9 mouse cellular contexts compared by ENCODE assay signal in the genomic region with DNA sequence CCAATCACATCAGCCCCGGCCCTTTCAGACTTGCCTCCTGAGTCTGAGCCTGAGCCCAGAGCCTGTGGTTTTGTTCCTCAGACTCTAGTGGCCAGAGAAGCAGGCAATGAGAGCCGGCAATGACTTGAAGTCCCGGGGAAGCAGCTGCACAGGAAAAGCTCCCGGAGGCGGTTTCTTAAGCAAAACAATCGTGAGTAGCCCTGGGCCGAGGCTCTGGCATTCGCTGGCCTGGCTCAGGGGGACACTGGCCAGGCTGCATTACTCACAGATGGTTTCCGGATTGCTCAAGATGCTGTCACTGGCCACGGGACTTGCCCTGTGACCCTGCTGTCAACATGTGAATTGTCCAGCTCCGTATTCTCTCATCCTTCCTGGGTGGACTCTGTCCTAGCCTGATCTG. TPM values are rescaled to one million over a fixed set of nuclear protein-coding genes. Genes with fewer than 3 reads are reported as not detected.
DNase-seq lines count a peak whose midpoint lies in the region; ATAC-seq lines count a peak whose summit lies in the region.
"Had no signal": no experiment of that assay in that cellular context is flagged by ENCODE, and none has a peak within 500 bp of the region (broad histone marks: within the 10 kb centered on the region; RNA-seq: fewer than 3 reads in every experiment).

No protein-coding gene starts in this region.

- 26% methylated on average over 11 of the region's 11 CpGs for WGBS in heart, embryonic 10.5 days

- 0 out of 2 replicates have a peak overlapping the region, but pooled peaks have one; percentile 36 for H3K27ac ChIP-seq in heart, embryonic 10.5 days

- no peak for DNase-seq in frontal cortex, postnatal 25 days (ENCODE audit: low spot score in 2 of 2)
- DNase-seq in MN1 (ENCODE audit: low spot score) = peak; percentile 76
- no peak for DNase-seq in heart, embryonic 10.5 days (ENCODE audit: low spot score)
- peak; percentile 32 to 39 for DNase-seq in left cerebral cortex, adult 9 months (ENCODE audit: low spot score in 2 of 2)
- no peak for DNase-seq in thymus, postnatal 4 days

- ATAC-seq in frontal cortex, adult (ENCODE audit: low TSS enrichment) = peak; percentile 57
- ATAC-seq in common myeloid progenitor, adult 5-6 weeks (replicated peaks; ENCODE audit: low read depth, poor library complexity, severe bottlenecking) = peak; percentile 55
- ATAC-seq in megakaryocyte progenitor cell, adult 5-6 weeks (replicated peaks; ENCODE audit: poor library complexity) = peak; percentile 62

- H3K36me3 ChIP-seq in heart, embryonic 10.5 days = no peaks in the 10 kb centered on the region

- H3K27me3 ChIP-seq in heart, embryonic 10.5 days (ENCODE audit: insufficient read depth, poor library complexity, severe bottlenecking) = peaks cover 42% of the 10 kb centered on the region

- H3K4me3 ChIP-seq in heart, embryonic 10.5 days = no peak overlapping the region
- H3K4me3 ChIP-seq: erythroblast, embryonic 14.5 days had no signal

- peaks cover 32% of the 10 kb centered on the region for H3K4me1 ChIP-seq in heart, embryonic 10.5 days

- no peaks in the 10 kb centered on the region for H3K9me3 ChIP-seq in heart, embryonic 10.5 days

RNA-seq across cellular contexts. Expression of a gene that starts 33.8 kb away (rescaled TPM):
- 0.09 TPM in 1 of 2 replicates, not detected in the other for total RNA-seq in common myeloid progenitor, adult 5-6 weeks (2017)
- polyA plus RNA-seq in heart, embryonic 10.5 days (2016; fragmentation: Nextera tagmentation; extraction: Ambion mirVana) = 3.5 and 9.3 TPM in 2 replicates
- total RNA-seq in megakaryocyte progenitor cell, adult 5-6 weeks (2015) = 0.22 and 0.35 TPM in 2 replicates
- total RNA-seq in megakaryocyte progenitor cell, adult 5-6 weeks (2017) = 0.57 and 1.4 TPM in 2 replicates

Comparison
In these comparisons a context has a peak if more than half of its experiments do, and no peak if none do; other contexts are left out.
1. DNase-seq: peak in MN1 (single experiment) and left cerebral cortex, adult 9 months (2 of 2); none in frontal cortex, postnatal 25 days (0 of 2), heart, embryonic 10.5 days (single experiment) and thymus, postnatal 4 days (single experiment).
2. Peak in every context shown above with its lines, with median percentiles within 50 percentile points of each other: ATAC-seq.